Mouse (Mus musculus) embryo, embryonic 11 days (tissue): ENCODE results near the gene Slc12a5.

Experiments
- DNase-seq: peaks from one replicate; pipeline ENCODE4 v3.0.0-alpha.2; 2015

Slc12a5 gene

DNA sequence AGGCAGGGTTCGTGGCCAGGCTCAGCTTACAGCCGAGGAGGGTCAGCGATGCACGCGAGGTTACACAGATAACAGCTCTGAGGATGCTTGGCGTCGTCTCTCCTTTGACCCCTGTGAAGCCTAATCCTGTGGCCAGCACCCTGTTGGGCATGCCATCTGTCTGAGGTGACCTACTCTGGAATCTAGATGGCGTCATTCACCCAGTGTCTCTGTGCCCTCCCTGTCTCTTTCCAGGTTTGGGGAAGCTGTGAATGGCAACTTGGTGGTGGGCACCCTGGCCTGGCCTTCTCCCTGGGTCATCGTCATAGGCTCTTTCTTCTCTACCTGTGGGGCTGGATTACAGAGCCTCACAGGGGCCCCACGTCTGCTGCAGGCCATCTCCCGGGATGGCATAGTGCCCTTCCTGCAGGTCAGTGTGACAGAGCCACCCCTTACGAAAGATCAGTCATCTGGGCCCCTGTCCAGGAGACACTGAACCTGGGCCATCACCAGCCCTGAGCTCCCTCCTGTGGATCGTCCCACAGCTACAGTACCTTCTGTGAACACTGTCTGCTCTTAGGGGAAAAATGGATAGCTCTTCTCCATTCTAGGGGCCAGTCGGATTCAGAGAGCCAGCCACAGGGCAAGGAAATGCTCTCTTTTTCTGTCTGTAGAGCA, 25.9 kb downstream of the Slc12a5 start:
- DNase-seq: no peak

DNA sequence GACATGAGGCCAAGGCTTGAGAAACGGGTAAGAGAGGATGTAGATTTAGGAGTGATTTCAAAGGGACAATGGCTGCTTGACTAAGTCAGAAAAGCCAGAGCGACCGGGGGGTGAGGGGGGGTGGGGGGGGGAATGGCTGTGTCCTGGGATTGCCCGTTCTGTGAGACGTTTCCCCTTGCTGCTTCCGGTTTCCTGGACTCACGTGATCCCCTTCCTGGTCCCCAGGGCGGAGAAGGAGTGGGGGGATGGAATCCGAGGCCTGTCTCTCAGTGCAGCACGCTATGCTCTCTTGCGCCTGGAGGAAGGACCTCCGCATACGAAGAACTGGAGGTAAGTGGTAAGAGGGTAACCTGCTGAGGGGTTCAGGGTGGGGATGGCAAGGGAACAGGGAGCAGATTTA, 28.2 kb downstream of the Slc12a5 start:
- DNase-seq: no peak

DNA sequence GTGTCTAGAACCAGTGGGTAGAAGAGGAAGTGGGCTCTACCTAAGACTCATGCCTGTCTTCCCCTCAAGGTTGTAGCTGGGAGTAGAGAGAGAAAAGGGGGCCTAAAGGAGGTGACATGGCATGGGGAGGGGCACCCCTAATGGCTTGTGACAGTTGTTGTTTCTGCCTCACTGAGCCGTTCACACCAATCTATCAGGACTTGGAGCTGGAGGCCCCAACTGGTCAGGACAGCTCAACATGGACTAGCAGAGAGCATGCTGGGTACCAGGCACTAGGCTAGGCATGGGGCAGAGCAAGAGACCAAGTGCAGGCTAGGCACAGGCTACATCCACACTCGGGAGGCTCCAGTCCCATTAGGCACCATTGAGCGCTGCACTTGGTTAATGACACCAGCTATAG, 30.5 kb downstream of the Slc12a5 start:
- no peak for DNase-seq

DNA sequence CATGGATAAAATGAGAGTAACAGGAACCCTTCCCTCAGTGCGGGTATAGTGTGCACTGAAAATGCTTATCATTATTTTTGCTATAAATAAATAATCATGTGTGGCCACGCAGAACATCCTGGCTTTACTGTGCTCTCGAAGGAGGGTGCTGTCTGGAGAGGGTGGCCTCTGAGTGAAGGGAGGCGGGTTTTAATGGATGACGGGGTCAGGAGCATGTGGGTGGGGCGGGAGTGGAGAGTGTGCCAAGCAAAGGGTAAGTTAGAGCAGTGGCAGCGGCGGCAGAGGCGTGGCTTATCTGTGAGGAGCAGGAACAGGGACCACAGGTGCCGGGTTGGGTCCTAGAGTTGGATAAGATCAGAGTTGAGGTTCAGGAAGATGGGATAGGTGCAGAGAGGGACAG, 31.2 kb downstream of the Slc12a5 start:
- DNase-seq: no peak

DNA sequence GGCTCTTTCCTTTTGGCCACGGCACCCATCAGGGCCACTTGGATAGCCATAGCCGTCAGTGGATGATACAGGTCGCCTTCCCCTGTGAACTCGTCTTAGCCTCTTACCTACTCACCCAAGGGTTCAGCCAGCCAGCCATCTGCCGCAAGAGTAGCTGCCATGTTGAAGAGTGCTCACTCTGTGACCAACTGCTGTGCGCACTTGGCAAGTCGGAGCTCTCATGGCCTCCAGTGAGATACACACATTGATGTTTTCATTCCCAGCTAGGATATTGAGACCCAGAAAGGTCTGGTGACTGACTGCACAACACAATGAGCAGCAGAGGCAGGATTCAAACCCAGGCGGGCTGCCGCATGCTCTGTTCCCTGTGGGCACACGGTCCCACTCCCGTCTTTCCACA, 33.6 kb downstream of the Slc12a5 start:
- DNase-seq: no peak

DNA sequence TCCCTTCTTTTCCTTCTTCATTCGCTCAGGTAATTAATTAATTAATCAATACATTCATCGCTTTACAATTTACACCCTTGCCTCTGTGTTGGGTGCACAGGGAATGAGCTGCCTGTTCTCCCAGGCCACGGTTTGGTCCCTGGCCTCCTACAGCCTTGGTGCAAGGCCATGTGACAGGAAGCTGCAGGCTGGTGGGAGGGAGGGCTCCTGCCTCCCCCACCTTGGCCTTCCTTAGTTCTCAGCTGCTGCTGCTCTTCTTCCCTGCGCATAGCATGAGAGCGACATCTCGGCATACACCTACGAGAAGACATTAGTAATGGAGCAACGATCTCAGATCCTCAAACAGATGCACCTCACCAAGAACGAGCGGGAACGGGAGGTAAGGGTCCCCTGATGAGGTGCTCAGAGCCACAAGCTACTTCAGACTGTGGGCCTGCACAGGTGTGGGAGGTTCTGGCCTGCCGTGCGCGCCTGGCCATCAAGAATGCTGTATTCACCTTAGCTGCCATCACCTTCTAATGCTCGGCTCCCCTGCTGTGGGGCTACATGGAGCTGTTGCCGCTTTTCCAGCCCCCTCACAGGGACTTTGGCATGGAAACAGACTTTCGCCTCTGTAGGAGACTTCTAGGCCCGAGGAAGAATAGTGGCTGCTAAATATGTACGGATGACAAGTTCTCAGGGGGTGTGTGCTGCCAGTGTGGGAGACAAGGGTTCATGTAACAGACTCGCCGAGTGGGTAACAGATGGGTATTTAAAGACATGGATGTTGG, 34.2 kb downstream of the Slc12a5 start:
- no peak for DNase-seq

DNA sequence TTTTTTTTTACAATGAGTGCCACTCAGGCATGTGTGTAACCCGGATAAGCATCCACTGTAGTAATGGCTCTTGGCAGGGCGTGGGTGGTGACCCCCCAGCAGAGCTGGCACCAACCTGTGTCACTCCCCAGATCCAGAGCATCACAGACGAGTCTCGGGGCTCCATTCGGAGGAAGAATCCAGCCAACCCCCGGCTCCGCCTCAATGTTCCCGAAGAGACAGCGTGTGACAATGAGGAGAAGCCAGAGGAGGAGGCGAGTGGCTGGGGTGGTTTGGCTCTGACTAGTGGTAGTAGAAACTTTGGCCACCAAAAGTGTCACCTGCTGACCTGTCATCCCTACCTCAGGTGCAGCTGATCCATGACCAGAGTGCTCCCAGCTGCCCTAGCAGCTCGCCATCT, 35.4 kb downstream of the Slc12a5 start:
- DNase-seq: no peak

DNA sequence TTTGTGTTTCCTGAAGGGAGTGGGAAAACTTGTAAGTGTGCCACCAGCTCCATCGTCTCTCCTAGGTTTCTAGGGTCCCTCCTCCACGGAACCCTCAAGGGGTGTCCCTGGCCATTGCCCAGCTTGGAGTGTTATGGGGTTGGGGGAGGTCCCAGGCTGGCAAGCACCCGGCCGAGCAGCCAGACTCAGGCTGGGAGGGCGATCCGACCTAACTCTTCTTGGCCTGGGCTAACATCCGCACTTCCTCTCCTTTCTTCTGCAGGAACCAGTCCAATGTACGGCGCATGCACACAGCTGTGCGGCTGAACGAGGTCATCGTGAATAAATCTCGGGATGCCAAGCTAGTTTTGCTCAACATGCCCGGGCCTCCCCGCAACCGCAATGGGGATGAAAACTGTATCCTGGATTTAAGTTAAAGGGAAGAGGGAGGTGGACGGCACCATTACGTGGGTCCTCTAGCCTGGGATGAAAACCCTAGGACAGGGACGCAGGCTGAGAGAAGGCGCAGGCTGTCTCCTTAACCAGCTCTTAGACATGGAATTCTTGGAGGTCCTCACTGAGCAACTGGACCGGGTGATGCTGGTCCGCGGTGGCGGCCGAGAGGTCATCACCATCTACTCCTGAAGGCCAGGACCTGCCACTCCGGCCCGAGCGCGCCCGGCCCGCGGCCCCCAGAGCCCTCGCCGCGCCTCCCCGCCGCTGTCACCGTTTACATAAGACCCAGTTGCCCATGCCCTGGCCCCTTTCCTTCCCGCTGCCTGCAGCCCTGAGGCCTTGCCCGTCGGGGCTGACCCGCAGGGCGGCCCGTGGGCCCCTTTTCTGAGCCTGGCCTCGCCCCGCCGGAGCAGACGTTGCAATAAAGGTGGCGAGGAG, 36.5 kb downstream of the Slc12a5 start:
- peak; percentile 26 for DNase-seq

DNA sequence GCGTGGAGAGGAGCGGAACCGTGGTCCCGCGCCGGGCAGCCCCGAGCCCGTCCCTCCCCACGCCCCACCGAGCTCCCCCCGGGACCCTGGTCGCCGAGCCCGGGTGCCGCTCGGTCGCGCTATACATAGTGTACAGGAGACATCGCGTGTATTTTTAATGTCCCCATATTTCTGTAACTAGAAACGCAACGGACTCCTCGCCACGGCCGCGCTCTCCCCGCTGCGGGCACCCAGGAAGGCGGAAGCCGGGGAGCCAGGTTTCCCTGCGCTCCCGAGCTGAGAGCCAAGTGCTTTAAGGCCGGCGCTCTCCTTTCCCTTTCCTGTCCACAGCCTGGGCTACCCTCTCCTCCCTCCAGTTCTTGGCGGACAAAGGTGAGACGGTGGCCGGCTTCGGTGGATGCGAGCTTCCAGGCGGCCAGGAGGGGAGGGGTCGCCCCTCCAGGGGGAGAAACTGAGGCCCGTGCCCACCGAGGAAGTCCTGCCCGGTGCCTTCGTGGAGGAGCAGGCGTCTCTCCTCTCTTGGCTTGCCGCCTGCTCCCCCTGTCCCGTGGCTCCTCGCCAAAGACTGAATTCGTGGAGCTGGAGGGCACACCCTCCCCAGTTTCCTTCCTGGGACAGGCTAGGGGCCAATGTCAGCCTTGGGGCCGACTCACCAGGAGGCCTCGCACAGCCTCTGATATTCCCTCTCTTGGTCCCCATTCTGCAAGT, 37.3 kb downstream of the Slc12a5 start:
- DNase-seq: peak; percentile 33

DNA sequence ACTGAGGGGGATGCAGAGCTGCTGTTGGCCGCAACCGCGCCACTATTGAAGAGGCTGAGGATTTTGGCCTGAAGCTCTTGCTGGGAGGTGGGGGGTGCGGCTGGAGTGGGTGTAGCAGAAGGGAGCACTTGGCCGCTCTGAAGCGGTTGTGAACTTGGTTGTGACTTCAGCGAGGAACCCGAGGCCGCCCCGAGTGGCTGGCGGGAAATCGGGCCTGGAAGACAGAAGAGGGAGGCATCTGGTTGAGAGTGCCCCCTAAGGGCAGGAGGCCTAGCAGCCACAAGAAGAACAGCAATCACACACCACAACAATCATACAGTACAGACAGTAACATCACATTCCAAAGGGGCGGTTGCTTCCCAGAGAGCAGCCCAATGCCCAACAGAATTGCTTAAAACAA, 41.4 kb downstream of the Slc12a5 start:
- no peak for DNase-seq

DNA sequence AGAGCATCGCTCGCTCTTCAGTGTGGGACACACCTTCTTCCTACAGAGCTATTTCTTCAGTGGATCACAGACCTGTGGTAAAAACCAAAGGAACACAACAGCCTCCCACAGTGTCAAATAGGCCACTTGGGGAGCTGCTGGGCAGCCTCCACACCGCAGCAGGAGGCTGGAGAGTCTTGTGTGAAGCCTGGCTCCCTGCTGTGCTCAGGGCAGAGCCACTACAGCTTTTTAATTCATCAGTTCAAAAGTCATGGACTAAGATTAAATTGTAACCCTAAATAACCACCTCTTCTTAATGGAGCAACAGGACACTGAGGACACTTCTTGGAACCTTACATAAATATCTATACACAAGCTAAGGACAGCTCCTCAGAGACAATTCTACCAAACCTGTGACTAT, 42.5 kb downstream of the Slc12a5 start:
- no peak for DNase-seq

DNA sequence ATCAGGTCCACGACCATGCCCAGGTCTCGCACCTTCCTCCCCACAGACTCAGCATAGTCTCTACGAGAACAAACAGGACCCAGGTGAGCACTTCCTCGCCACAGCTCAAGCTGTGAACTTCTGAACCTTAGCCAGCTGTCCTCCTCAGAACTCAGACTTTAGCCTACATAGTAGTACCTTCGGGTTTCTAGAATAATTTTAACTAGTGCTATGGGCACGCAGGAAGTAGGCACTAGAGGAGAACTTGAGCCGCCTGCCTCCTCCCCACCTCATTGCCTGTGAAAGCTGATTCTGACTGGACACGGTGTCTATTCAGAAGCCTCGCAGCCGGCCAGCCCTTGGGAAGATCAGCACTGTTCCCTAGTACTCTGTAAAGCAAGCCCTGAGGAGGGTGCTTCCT, 43.6 kb downstream of the Slc12a5 start:
- DNase-seq: no peak

DNA sequence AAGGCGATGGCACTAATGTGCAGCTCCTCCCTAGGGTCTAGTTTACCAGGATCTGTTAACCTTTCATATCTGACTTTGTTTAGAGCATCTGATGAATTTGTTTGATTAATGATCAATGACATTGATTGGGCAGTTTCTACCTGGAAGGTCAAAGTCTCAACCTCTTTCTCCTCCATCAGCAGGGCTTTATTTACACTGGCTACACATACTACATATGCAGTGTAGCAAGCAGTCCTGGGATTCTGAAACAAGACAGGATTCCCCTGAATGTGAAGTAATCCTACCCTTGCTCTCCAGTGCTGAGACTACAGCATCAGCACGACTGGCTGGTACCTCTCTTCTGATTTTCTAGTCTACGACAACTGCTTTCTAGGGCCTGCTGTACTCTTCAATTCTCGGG, 46.2 kb downstream of the Slc12a5 start:
- DNase-seq: no peak

DNA sequence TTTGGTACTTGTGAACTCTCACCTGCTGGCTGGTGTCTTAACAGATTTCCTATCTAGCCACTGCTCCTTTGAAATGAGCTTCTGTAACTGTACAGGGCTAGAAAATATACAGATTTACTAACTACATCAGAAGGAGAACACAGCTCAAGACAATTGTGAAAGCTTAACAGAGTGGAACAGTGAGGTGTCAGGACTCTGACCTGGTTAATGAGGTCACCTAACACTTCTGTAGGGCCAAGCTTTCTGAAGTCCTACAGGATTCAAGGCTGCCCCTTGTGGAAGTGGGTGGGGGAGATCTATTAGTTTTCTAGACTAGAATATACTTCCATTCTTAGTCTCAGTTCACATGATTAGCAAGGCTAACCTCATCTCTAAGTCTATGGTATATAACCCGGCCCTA, 47.4 kb downstream of the Slc12a5 start:
- DNase-seq: no peak

DNA sequence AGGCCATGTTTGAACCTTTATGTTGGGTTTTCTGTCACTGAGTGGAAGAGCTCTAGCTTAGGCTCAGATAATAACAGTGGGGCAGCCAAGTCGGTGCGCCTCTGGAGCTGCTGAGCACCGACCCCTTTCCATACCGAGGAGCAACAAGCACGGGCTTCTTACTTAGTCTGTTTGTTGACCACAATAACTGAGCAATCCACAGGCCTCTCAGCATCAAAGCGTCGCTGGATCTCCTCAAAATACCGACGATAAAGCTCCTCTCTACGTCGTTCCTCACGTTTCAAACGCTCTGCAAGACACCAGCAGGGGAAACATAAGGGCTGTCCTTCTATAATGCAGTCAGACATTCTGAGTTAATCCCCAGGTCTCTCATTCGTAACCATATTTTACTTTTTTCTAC, 48.6 kb downstream of the Slc12a5 start:
- no peak for DNase-seq

DNA sequence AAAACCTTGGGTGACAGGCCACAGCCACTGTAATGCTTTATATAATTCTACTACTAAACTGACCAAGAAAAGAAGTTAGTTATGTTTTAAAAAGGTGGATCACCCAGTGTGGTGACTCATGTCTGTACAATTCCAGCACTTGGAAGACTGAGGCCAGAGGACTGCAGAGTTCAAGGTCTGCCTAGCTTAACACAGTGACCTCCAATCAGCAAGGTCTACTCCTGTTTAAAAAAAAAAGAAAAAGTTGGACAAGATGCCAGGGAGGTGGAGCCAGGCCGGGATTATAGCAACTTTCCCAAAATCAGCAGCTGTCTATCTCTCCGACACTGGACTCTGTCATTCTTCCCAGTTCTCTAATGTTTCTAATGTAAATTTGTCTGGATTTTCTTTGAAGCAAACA, 49.0 kb downstream of the Slc12a5 start:
- DNase-seq: no peak

DNA sequence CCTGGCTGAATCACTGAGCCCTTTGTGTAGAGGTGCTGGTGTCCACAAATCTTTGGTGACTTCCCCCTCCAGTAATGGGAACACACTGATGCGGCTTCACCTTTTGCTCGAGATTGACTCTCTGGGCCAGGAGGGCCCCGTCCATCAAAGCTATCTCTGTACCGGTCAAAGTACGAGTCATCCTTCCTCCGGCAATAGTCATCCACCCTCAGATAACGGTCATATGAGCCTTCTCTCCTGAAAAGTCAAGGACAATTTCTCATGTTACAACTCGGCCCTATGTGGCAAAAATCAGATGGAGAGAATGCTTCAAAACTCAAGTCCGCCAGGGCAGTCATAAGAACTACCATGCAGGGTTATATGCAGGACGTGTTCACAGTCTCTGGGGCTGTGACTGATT, 49.7 kb downstream of the Slc12a5 start:
- no peak for DNase-seq

DNA sequence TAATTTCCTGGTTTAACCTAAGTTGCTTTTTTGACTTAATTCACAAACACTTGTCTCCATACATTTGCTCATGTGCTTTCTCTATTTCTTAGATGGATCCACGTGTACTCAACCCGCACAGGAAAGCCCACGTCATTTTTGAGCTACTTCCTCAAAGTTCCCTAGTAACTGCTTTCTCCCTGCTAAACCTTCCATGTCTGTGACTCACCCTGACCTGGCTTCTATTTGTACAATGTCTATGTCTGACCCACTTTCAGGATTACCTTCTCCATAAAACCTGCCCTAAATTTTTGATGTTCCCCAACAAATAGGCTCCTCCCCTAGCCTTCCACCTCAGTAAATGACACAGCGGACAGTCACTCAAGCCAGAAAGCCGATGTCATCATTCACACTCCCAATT, 54.3 kb downstream of the Slc12a5 start:
- no peak for DNase-seq

DNA sequence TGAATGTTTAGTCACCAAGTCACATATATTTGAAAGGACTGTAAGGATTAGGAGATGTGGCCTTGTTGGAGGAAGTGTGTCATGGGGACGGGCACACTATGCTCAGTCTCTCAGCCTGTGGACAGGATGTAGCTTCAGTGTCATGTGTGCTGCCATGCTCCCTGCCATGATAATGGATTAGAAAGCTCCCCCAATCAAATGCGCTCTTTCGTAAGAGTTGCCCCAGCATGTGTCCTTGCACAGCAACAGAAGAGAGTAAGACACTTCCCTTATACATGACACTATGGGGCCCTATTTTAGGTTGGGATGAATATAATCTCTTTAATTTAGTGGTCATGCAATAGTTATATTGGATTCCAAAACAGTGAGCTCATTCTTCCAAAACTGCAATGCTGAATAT, 59.9 kb downstream of the Slc12a5 start:
- DNase-seq: no peak

DNA sequence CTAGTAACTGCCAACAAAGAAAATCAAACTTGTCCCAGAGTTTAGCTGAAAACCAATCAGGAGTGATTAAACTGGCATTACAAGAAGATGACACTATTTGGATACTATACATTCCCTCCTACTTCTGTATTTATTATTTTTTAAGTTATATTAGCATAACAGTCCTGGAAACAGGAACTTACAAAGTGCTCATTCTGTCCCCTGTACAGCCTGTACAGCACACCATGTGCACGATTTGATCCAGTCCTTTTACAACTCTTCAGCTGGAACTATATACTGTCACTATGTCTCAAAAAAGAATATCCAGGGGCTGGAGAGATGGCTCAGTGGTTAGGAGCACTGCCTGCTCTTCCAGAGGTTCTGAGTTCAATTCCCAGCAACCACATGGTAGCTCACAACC, 66.6 kb downstream of the Slc12a5 start:
- no peak for DNase-seq

DNA sequence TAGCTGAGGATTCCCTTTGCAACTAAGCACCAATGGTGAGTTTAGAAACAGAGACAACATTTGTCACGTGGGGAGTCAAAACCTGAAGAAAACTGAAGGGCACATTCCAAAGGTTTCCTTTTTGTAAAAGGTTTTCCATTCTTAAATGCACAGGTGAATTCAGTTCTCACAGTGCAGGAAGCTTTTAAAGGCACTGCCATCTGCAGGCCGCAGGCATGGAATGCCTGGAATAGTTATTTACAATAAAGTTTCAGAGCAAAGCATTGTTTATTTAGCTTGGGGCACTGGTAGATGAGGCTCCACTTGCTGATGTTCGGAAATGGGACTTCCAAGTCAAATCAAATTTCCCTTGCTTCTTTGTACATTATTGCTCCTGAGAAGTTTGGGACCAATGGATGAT, 71.9 kb downstream of the Slc12a5 start:
- DNase-seq: no peak

DNA sequence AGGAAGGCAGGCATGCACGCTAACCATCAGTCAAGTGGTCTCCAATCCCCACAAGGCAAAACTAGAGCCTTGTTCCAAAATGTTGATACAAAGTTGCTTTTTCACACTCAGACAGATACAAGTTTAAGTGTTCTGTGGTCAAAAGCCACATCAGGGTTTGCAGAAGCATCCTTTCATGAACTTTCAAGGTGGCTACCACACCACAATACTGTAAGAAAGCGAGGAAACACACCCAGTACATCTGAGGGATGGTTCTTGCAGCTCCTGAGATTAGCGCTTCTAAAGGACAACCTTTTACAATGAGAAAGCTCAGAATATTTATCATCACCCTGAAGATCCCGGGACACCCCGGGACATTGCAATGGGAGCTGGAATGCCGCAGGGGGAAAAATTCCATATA, 72.7 kb downstream of the Slc12a5 start:
- no peak for DNase-seq
